Mouse (Mus musculus) lung, adult 2 months (tissue): ENCODE results near the gene 4930404N11Rik.

ENCODE experiments used
- CTCF ChIP-seq: fragments of 200-500 bp; IDR thresholded peaks from 2 replicates; pipeline ENCODE4 v1.5.1; 2011; ENCODE audit warnings: mild to moderate bottlenecking, low read length, control low read depth; ENCODE audit not compliant: insufficient read depth
- POLR2A ChIP-seq: fragments of 200-500 bp; IDR thresholded peaks from 2 replicates; pipeline ENCODE4 v1.6.1; 2011; ENCODE audit warnings: low read depth, mild to moderate bottlenecking, control low read depth, low read length, borderline replicate concordance; ENCODE audit errors: extremely low read depth

DNA sequence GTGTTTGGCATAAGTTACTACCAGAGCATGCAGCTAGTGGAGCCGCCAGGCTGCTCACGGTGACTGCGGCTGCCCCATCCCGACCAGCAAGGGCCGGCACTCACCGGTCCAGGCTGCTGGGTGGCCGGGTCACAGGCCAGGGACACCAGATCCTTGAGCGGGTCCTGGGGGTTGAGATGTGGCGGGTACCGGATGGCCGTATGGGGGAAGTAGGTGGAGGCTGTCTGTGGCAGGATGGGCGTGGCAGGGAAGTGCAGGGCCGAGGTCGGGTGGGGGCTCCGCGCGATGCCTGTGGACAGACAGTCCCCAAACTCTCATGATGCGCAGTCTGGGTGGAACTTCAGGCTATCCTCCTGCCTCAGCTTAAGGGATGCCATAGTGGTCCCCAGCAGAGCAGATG lies 39.1 kb upstream of the 4930404N11Rik start:
- TF ChIP-seq POLR2A = no peak
- TF ChIP-seq CTCF = no peak
